Mouse (Mus musculus) activated CD4-positive, CD25-positive, alpha-beta regulatory T cell (primary cell): ENCODE data around the gene Slc38a2. TPM values are rescaled to one million over a fixed set of nuclear protein-coding genes. Genes with fewer than 3 reads are reported as not detected.

Experiments
- polyA plus RNA-seq, 2 experiments: library from polyadenylated mRNA; unstranded; fragments of 100-300 nt; shearing (Covaris generic); gene quantifications; one replicate each; pipeline ENCODE4 v1.2.1; 2017

Gene Slc38a2
- polyA plus RNA-seq, result 10 to 100 TPM; 62.4 to 83.0 TPM

DNA sequence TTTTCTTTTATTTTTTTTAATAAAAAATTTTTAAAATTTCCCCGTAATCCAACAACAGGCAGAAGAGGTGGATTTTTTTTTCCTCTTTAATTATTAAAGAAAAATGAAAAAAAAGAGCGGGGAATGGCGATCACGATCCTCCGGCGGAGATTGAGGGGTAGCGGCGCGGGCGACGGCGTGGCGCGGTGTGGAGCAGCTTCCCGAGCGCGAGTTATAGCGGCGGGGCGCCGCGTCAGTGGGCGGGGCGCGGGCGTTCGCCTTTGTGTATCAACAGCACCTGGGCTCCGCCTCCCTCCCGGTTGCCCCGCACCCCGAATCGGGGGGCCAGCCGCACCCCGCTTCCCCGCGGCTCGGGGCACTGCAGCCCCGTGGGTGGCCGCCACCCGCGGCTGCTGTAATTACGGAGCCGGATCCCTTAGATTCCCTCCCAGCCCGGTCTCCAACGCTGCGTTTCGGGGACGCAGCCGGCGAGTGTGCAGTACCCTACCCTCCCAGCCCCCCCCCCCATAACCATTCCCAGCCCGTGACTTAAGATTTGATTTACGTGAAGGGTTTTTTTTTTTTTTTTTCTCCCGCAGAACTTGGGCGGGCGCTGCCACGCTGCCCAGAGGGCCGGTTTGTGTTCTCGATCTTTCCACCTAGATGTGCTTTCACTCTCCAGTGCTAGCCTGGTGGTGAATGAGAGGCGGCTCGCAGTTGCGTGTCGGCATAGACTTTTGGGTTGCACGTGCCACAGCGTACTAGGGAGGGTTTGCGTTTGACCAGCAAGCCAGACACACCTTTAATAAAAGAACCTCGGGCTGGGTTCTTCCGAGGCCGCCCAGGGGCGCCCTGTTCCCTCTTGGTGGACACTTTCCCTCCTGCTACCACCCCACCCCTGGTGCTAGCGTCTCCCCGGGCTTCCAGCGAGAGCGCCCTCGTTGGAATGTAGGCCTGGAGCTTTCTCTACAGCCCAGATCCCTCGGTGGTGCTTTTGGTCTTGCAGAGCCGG, at the start of gene Slc38a2:
Gene Slc38a2 (minus strand): TSS at position 210 of the 991 bp plus-strand sequence.

DNA sequence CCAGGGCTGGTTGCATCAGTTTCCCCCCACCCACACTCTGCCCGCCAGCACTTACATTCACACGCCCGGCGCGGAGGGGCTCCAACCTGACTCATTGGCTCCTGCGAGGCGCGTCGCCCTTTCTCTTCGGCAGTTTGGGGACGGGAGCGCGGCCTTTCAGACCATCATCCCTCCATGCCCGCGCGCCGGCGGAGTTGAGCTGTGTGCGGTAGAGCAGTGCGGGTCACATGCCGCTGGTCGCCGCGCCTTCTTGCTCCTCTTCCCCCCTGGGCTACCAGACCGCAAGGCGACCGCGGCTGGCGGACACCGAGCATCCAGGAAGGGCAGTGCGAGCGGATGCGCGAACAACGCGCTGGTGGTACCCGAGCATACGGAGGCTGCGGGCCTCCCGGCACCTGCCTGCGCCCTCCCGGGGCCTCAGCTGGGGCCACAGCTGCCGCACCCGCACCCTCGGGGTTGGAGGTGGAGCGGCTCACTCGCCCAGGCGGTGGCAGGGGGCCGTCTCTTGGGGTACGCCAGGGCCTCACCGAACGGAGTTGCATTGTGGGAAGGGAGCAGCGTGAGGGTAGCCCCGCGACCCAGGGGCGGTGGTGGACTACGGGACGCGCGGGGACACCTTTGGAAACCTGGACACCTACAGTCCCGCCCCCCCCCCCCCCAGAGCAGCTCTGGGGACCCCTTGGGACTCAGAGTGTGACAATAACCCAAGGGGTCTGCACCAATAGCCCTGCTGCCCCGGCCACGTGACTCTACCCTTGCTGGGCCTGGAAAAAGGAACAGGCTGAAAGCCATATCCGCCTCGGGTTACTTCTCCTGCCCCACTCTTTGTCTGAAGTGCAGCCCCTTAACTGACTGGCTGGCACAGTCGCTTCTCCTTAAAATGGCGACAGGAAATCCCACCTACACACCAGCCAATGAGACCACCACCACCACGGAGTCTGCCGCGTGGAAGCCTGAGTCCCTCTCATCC, 56.8 kb downstream of the Slc38a2 start, which contains the start of gene Slc38a1:
Gene Slc38a1 (minus strand): TSS at position 478 of the 970 bp plus-strand sequence.

Other genes with a start within 250 kb of the Slc38a2 start
- gene Scaf11, start 238.9 kb downstream of the Slc38a2 start, polyA plus RNA-seq, result 100 to 1,000 TPM in 1 of 2 experiments, 10 to 100 TPM in 1; 85.9 to 101 TPM
- 10 to 100 TPM; 58.0 to 60.2 TPM for gene Slc38a1, start 56.8 kb downstream of the Slc38a2 start, polyA plus RNA-seq